Comparison of ENCODE assay signal across 8 mouse cellular contexts in the genomic region with DNA sequence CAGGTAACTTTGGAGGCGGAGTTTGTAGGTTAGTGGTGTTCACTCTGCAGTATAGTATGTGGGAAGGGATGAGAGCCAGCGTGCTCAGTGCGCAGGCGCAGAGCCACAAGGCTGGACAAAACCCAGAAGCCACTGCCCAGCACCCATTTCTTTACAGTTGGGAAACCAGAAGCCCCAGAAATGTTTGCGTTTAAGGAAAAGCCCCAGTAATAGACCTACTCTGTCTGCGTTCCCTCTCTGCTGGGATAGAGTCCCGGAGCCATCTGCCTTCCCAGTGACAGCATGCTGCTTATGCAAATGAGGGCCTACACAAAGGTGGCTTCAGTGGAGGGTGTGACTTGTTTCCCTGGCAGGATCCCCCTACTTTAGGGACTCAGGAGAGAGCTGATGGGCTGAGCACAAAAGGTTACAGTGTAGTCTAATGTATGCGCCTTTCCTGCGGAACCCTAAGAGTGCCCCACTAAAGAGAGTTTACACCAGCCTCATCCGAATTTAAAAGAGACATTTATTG.
A peak's percentile ranks its signal among the peaks of the same experiment; 100 is the strongest.
DNase-seq lines count a peak whose midpoint lies in the region; ATAC-seq and TF ChIP-seq lines count a peak whose summit lies in the region.

No protein-coding gene starts in this region.

- no peak for ATAC-seq in liver, embryonic 11.5 days (replicated peaks; ENCODE audit: low FRiP score)
- no peak for ATAC-seq in liver, postnatal 0 days
- ATAC-seq in hindbrain, embryonic 15.5 days (ENCODE audit: low FRiP score, low read depth): peak; percentile 94
- ATAC-seq in midbrain, embryonic 11.5 days (ENCODE audit: low FRiP score): peak; percentile 92

- H3K36me3 ChIP-seq in liver, embryonic 11.5 days (ENCODE audit: control insufficient read depth, insufficient read depth, low read length): no peaks in the 10 kb centered on the region
- no peaks in the 10 kb centered on the region for H3K36me3 ChIP-seq in liver, postnatal 0 days (replicated peaks; ENCODE audit: insufficient read depth, low read length)
- H3K36me3 ChIP-seq in hindbrain, embryonic 15.5 days: no peaks in the 10 kb centered on the region
- H3K36me3 ChIP-seq in midbrain, embryonic 11.5 days (ENCODE audit: control insufficient read depth, insufficient read depth, low read length): no peaks in the 10 kb centered on the region
- no peaks in the 10 kb centered on the region for H3K36me3 ChIP-seq in thymus, adult 2 months (ENCODE audit: control insufficient read depth, insufficient read depth, low read length)

- no peak for TF ChIP-seq EP300 in liver, postnatal 0 days (IDR thresholded peaks at IDR 0.05; ENCODE audit: low read depth)

- H3K9me3 ChIP-seq in liver, embryonic 11.5 days (ENCODE audit: control insufficient read depth, low read length): no peaks in the 10 kb centered on the region
- no peaks in the 10 kb centered on the region for H3K9me3 ChIP-seq in liver, postnatal 0 days (ENCODE audit: low read length)
- H3K9me3 ChIP-seq in hindbrain, embryonic 15.5 days: no peaks in the 10 kb centered on the region
- H3K9me3 ChIP-seq in midbrain, embryonic 11.5 days (ENCODE audit: control insufficient read depth, low read length): no peaks in the 10 kb centered on the region

- no peaks in the 10 kb centered on the region for H3K27me3 ChIP-seq in liver, embryonic 11.5 days (replicated peaks; ENCODE audit: control insufficient read depth, insufficient read depth, low read length)
- no peaks in the 10 kb centered on the region for H3K27me3 ChIP-seq in liver, postnatal 0 days (ENCODE audit: insufficient read depth, low read length)
- no peaks in the 10 kb centered on the region; the same call in 1 of the 2 replicates for H3K27me3 ChIP-seq in hindbrain, embryonic 15.5 days
- no peaks in the 10 kb centered on the region for H3K27me3 ChIP-seq in midbrain, embryonic 11.5 days (ENCODE audit: control insufficient read depth, insufficient read depth, low read length)
- no peaks in the 10 kb centered on the region for H3K27me3 ChIP-seq in thymus, adult 2 months (ENCODE audit: control insufficient read depth, insufficient read depth, low read length)

- 23% methylated on average over 10 of the region's 10 CpGs for WGBS in liver, embryonic 11.5 days
- WGBS in liver, postnatal 0 days (ENCODE audit: insufficient replicate concordance): 19% methylated on average over 10 of the region's 10 CpGs
- WGBS in hindbrain, embryonic 15.5 days: 7% methylated on average over 10 of the region's 10 CpGs
- 6% methylated on average over 10 of the region's 10 CpGs for WGBS in midbrain, embryonic 11.5 days
- 39% methylated on average over 10 of the region's 10 CpGs for WGBS in thymus, adult 2 months

- DNase-seq in liver, embryonic 11.5 days (ENCODE audit: low spot score): no peak
- DNase-seq in liver, postnatal 0 days: no peak
- DNase-seq in layer of hippocampus, postnatal 25 days (ENCODE audit: extremely low spot score in 1 of 2, low spot score in 1 of 2): peak; percentile 11 to 16
- peak; percentile 95 for DNase-seq in midbrain, embryonic 11.5 days (ENCODE audit: low spot score, missing footprints)
- peak; percentile 35 for DNase-seq in testis, postnatal 14 days (ENCODE audit: low spot score)
- no peak for DNase-seq in adrenal gland, postnatal 14 days
- DNase-seq in thymus, adult 2 months: no peak

- H3K4me1 ChIP-seq in liver, embryonic 11.5 days (replicated peaks; ENCODE audit: control insufficient read depth, insufficient read depth, low read length): no peaks in the 10 kb centered on the region
- no peaks in the 10 kb centered on the region for H3K4me1 ChIP-seq in liver, postnatal 0 days (ENCODE audit: insufficient read depth)
- peaks cover 18% of the 10 kb centered on the region for H3K4me1 ChIP-seq in hindbrain, embryonic 15.5 days (replicated peaks)
- peaks cover 14% of the 10 kb centered on the region for H3K4me1 ChIP-seq in midbrain, embryonic 11.5 days (ENCODE audit: control insufficient read depth, insufficient read depth, low read length)
- no peaks in the 10 kb centered on the region for H3K4me1 ChIP-seq in thymus, adult 2 months (replicated peaks; ENCODE audit: control insufficient read depth, insufficient read depth, low read length)

- TF ChIP-seq CTCF in liver, postnatal 0 days (IDR thresholded peaks at IDR 0.05; ENCODE audit: low read depth): no peak
- TF ChIP-seq CTCF in thymus, adult 2 months (IDR thresholded peaks at IDR 0.05; ENCODE audit: borderline replicate concordance, control insufficient read depth, extremely low read depth, insufficient read depth, low read length, poor library complexity): no peak

- no peak for TF ChIP-seq POLR2A in thymus, adult 2 months (IDR thresholded peaks at IDR 0.05; ENCODE audit: control insufficient read depth, extremely low read depth, insufficient read depth, low read length, poor library complexity)

- no peak overlapping the region for H3K27ac ChIP-seq in liver, embryonic 11.5 days (ENCODE audit: low read depth, low read length)
- H3K27ac ChIP-seq in liver, postnatal 0 days (ENCODE audit: low read depth): no peak overlapping the region
- H3K27ac ChIP-seq in hindbrain, embryonic 15.5 days (replicated peaks): peak overlapping the region; percentile 38; the same call in 1 of the 2 replicates
- peak overlapping the region; percentile 25 for H3K27ac ChIP-seq in midbrain, embryonic 11.5 days (ENCODE audit: low read depth, low read length)
- H3K27ac ChIP-seq in thymus, adult 2 months (ENCODE audit: control insufficient read depth, insufficient read depth, low read length): no peak overlapping the region

- H3K9ac ChIP-seq in liver, embryonic 11.5 days (ENCODE audit: low read depth, low read length): no peak overlapping the region
- H3K9ac ChIP-seq in liver, postnatal 0 days (replicated peaks): no peak overlapping the region
- H3K9ac ChIP-seq in hindbrain, embryonic 15.5 days: no peak overlapping the region
- peak overlapping the region; percentile 48 for H3K9ac ChIP-seq in midbrain, embryonic 11.5 days (ENCODE audit: low read length)

- peak overlapping the region; percentile 12; the same call in 1 of the 2 replicates for H3K4me2 ChIP-seq in liver, embryonic 11.5 days
- H3K4me2 ChIP-seq in liver, postnatal 0 days (ENCODE audit: low read depth, low read length): no peak overlapping the region
- H3K4me2 ChIP-seq in hindbrain, embryonic 15.5 days: peak overlapping the region; percentile 42
- peak overlapping the region; percentile 38; the same call in 1 of the 2 replicates for H3K4me2 ChIP-seq in midbrain, embryonic 11.5 days

- no peak overlapping the region for H3K4me3 ChIP-seq in liver, embryonic 11.5 days (ENCODE audit: low read depth, low read length)
- H3K4me3 ChIP-seq in liver, postnatal 0 days (ENCODE audit: low read depth, low read length): no peak overlapping the region
- peak overlapping the region; percentile 2; the same call in 1 of the 2 replicates for H3K4me3 ChIP-seq in hindbrain, embryonic 15.5 days
- peak overlapping the region; percentile 10; the same call in 1 of the 2 replicates for H3K4me3 ChIP-seq in midbrain, embryonic 11.5 days (ENCODE audit: low read depth, low read length)
- no peak overlapping the region for H3K4me3 ChIP-seq in thymus, adult 2 months (ENCODE audit: control insufficient read depth, insufficient read depth, low read length)

Comparison
In these comparisons a context has a peak if more than half of its experiments do, and no peak if none do; other contexts are left out.
1. ATAC-seq: peak in hindbrain, embryonic 15.5 days (single experiment) and midbrain, embryonic 11.5 days (single experiment); none in liver, embryonic 11.5 days (single experiment) and liver, postnatal 0 days (single experiment).
2. DNase-seq: peak in layer of hippocampus, postnatal 25 days (2 of 2), midbrain, embryonic 11.5 days (single experiment) and testis, postnatal 14 days (single experiment); none in liver, embryonic 11.5 days (single experiment), liver, postnatal 0 days (single experiment), adrenal gland, postnatal 14 days (single experiment) and thymus, adult 2 months (single experiment).
3. H3K27ac ChIP-seq: peak in hindbrain, embryonic 15.5 days (single experiment) and midbrain, embryonic 11.5 days (single experiment); none in liver, embryonic 11.5 days (single experiment), liver, postnatal 0 days (single experiment) and thymus, adult 2 months (single experiment).
4. H3K4me3 ChIP-seq: peak in hindbrain, embryonic 15.5 days (single experiment) and midbrain, embryonic 11.5 days (single experiment); none in liver, embryonic 11.5 days (single experiment), liver, postnatal 0 days (single experiment) and thymus, adult 2 months (single experiment).